ENCODE assay signal across 9 mouse cellular contexts in genomic region chr19:7265478-7266191, GRCm38 (mm10). TPM values are rescaled to one million over a fixed set of nuclear protein-coding genes. Genes with fewer than 3 reads are reported as not detected.
DNase-seq lines count a peak whose midpoint lies in the region; ATAC-seq and TF ChIP-seq lines count a peak whose summit lies in the region.
"Had no signal": no experiment of that assay in that cellular context is flagged by ENCODE, and none has a peak within 500 bp of the region (broad histone marks: within the 10 kb centered on the region; RNA-seq: fewer than 3 reads in every experiment).

No protein-coding gene starts in this region.

- peak overlapping the region; percentile 96 for H3K9ac ChIP-seq in hindbrain, embryonic 13.5 days
- peak overlapping the region; percentile 98 for H3K9ac ChIP-seq in neural tube, embryonic 11.5 days (ENCODE audit: low read length)

- H3K36me3 ChIP-seq in testis, adult 2 months (ENCODE audit: control insufficient read depth, insufficient read depth, low read length): no peaks in the 10 kb centered on the region
- peaks cover 3% of the 10 kb centered on the region for H3K36me3 ChIP-seq in hindbrain, embryonic 13.5 days
- H3K36me3 ChIP-seq in neural tube, embryonic 11.5 days (ENCODE audit: control insufficient read depth, insufficient read depth, low read length): peaks cover 2% of the 10 kb centered on the region

- 9% methylated on average over 14 of the region's 14 CpGs for WGBS in hindbrain, embryonic 13.5 days
- 7% methylated on average over 14 of the region's 14 CpGs for WGBS in neural tube, embryonic 11.5 days

- peaks cover 22% of the 10 kb centered on the region for H3K4me1 ChIP-seq in testis, adult 2 months (ENCODE audit: control insufficient read depth, insufficient read depth, low read length)
- H3K4me1 ChIP-seq in hindbrain, embryonic 13.5 days (replicated peaks): peaks cover 53% of the 10 kb centered on the region
- H3K4me1 ChIP-seq in neural tube, embryonic 11.5 days (ENCODE audit: control insufficient read depth, insufficient read depth, low read length): peaks cover 40% of the 10 kb centered on the region

- DNase-seq in testis, postnatal 14 days (ENCODE audit: low spot score): no peak
- peak; percentile 88 for DNase-seq in embryo, embryonic 11 days
- DNase-seq in neural tube, embryonic 11.5 days (ENCODE audit: low spot score): peak; percentile 86
- no peak for DNase-seq in frontal cortex, postnatal 25 days (ENCODE audit: low spot score in 2 of 2)
- no peak for DNase-seq in right cerebral cortex, postnatal 36 days (ENCODE audit: low spot score in 2 of 2)
- no peak for DNase-seq in spleen, postnatal 4 days (ENCODE audit: low spot score in 2 of 2)

- no peak for TF ChIP-seq CTCF in testis, adult 2 months (IDR thresholded peaks at IDR 0.05; ENCODE audit: control insufficient read depth, insufficient read depth, insufficient replicate concordance, low read depth, low read length)

- no peaks in the 10 kb centered on the region for H3K27me3 ChIP-seq in testis, adult 2 months (ENCODE audit: control insufficient read depth, insufficient read depth, low read length)
- no peaks in the 10 kb centered on the region for H3K27me3 ChIP-seq in hindbrain, embryonic 13.5 days
- no peaks in the 10 kb centered on the region for H3K27me3 ChIP-seq in neural tube, embryonic 11.5 days (ENCODE audit: control insufficient read depth, insufficient read depth, low read length)

- TF ChIP-seq POLR2A in testis, adult 2 months (IDR thresholded peaks at IDR 0.05; ENCODE audit: control insufficient read depth, low read depth, low read length): 0 out of 2 replicates have a peak, but pooled peaks have one; percentile 16

- H3K4me2 ChIP-seq in hindbrain, embryonic 13.5 days: 0 out of 2 replicates have a peak overlapping the region, but pooled peaks have one; percentile 8
- H3K4me2 ChIP-seq in neural tube, embryonic 11.5 days (ENCODE audit: low read depth): peak overlapping the region; percentile 92

- 0 out of 2 replicates have a peak, but pooled peaks have one; percentile 13 for ATAC-seq in hindbrain, embryonic 13.5 days (ENCODE audit: low FRiP score)
- ATAC-seq in neural tube, embryonic 11.5 days (ENCODE audit: insufficient read depth, low FRiP score, low TSS enrichment): peak; percentile 51

- no peak overlapping the region for H3K27ac ChIP-seq in testis, adult 2 months (ENCODE audit: control insufficient read depth, insufficient read depth, low read depth, low read length)
- H3K27ac ChIP-seq in hindbrain, embryonic 13.5 days: peak overlapping the region; percentile 98
- H3K27ac ChIP-seq in neural tube, embryonic 11.5 days (ENCODE audit: low read depth, low read length): peak overlapping the region; percentile 100
- H3K27ac ChIP-seq: macrophage had no signal

- no peaks in the 10 kb centered on the region for H3K9me3 ChIP-seq in hindbrain, embryonic 13.5 days
- H3K9me3 ChIP-seq in neural tube, embryonic 11.5 days (ENCODE audit: control insufficient read depth, low read length): 0 out of 2 replicates have a peak, but pooled peaks cover 2% of the 10 kb centered on the region

- H3K4me3 ChIP-seq in testis, adult 2 months (ENCODE audit: control insufficient read depth, low read depth, low read length): no peak overlapping the region
- H3K4me3 ChIP-seq in hindbrain, embryonic 13.5 days: no peak overlapping the region
- H3K4me3 ChIP-seq in neural tube, embryonic 11.5 days (ENCODE audit: low read depth, low read length): peak overlapping the region; percentile 18; the same call in 1 of the 2 replicates

RNA-seq across cellular contexts. Expression of gene Rcor2, which starts 1.5 kb away (rescaled TPM):
- 3.6 and 4.1 TPM in 2 replicates for polyA plus RNA-seq in testis, adult 2 months (2012; rRNA removed)
- 30.2 and 32.0 TPM in 2 replicates for polyA plus RNA-seq in hindbrain, embryonic 13.5 days (2015; fragmentation: Nextera tagmentation; extraction: Ambion mirVana)
- polyA plus RNA-seq in neural tube, embryonic 11.5 days (2014; fragmentation: Nextera tagmentation; extraction: Ambion mirVana): 34.9 and 36.8 TPM in 2 replicates

RNA-seq across cellular contexts. Expression of gene Naa40, which starts 24.7 kb away (rescaled TPM):
- polyA plus RNA-seq in testis, adult 2 months (2012; rRNA removed): 61.5 and 69.3 TPM in 2 replicates
- polyA plus RNA-seq in hindbrain, embryonic 13.5 days (2015; fragmentation: Nextera tagmentation; extraction: Ambion mirVana): 65.3 and 66.6 TPM in 2 replicates
- 83.5 and 90.4 TPM in 2 replicates for polyA plus RNA-seq in neural tube, embryonic 11.5 days (2014; fragmentation: Nextera tagmentation; extraction: Ambion mirVana)

RNA-seq across cellular contexts. Expression of gene Cox8a, which starts 48.2 kb away (rescaled TPM):
- polyA plus RNA-seq in testis, adult 2 months (2012; rRNA removed): 117 and 148 TPM in 2 replicates
- 881 and 924 TPM in 2 replicates for polyA plus RNA-seq in hindbrain, embryonic 13.5 days (2015; fragmentation: Nextera tagmentation; extraction: Ambion mirVana)
- polyA plus RNA-seq in neural tube, embryonic 11.5 days (2014; fragmentation: Nextera tagmentation; extraction: Ambion mirVana): 706 and 761 TPM in 2 replicates

RNA-seq across cellular contexts. Expression of gene Otub1, which starts 59.5 kb away (rescaled TPM):
- 49.4 and 49.9 TPM in 2 replicates for polyA plus RNA-seq in testis, adult 2 months (2012; rRNA removed)
- polyA plus RNA-seq in hindbrain, embryonic 13.5 days (2015; fragmentation: Nextera tagmentation; extraction: Ambion mirVana): 233 and 250 TPM in 2 replicates
- polyA plus RNA-seq in neural tube, embryonic 11.5 days (2014; fragmentation: Nextera tagmentation; extraction: Ambion mirVana): 248 and 255 TPM in 2 replicates

Comparison
In these comparisons a context has a peak if more than half of its experiments do, and no peak if none do; other contexts are left out.
1. DNase-seq: peak in embryo, embryonic 11 days (single experiment) and neural tube, embryonic 11.5 days (single experiment); none in testis, postnatal 14 days (single experiment), frontal cortex, postnatal 25 days (0 of 2), right cerebral cortex, postnatal 36 days (0 of 2) and spleen, postnatal 4 days (0 of 2).